Mouse (Mus musculus) erythroblast, embryonic 14.5 days (primary cell): ENCODE results near the gene Zyx.

ENCODE experiments used
- GATA1 ChIP-seq: IDR thresholded peaks from 2 replicates; pipeline ENCODE4 v1.6.1; 2012; ENCODE audit warnings: low read length, inconsistent platforms, mixed read lengths
- TAL1 ChIP-seq: IDR thresholded peaks from 3 replicates; pipeline ENCODE4 v1.6.1; 2012; ENCODE audit warnings: low read length, inconsistent platforms, mixed read lengths

DNA sequence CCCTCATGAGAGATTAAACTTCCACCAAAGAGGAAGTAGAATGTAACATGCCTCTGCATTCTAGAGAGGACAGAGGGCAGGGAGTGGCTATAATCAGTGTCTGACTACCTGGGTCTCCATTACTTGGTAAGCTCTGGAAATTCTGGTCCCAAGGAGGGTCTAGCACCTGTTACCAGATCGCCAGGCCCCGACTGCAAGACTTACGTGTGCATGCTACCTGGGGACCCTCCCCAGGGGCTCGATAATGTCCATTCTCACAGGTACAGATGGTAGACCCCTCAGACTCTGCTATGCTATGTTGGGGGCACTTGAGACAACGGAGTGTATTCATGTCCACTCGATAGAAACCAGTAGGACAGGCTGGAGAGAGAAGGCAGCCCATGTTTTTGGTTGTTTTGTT is 15.8 kb downstream of the Zyx start:
- TF ChIP-seq TAL1 (no peak), GATA1 (no peak)
